Mouse (Mus musculus): ENCODE results near the gene Tipin. TPM values are rescaled to one million over a fixed set of nuclear protein-coding genes. Genes with fewer than 3 reads are reported as not detected.

Gene Tipin
- total and polyA plus RNA-seq, 3 experiments, result 179 to 443 (median 204) TPM

- Histone ChIP-seq H3K9me3 (replicated peaks; ENCODE audit: low read length) (no peaks in the 10 kb centered on the region), H3K79me2 (replicated peaks; ENCODE audit: control insufficient read depth, extremely low read depth, insufficient read depth, poor library complexity, severe bottlenecking) (peaks cover 12% of the 10 kb centered on the region), H3K4me3 (replicated peaks in 1 of 3; ENCODE audit: low read depth in 2 of 3, low read length in 2 of 3, poor library complexity in 1 of 3) (no peak overlapping the region), H3K9ac (ENCODE audit: insufficient read depth, low read depth) (no peak overlapping the region), H3K36me3 (replicated peaks in 1 of 2; ENCODE audit: control insufficient read depth in 1 of 2, insufficient read depth in 1 of 2, low read length in 1 of 2) (no peaks in the 10 kb centered on the region), H3K4me1 (ENCODE audit: control insufficient read depth in 1 of 2, insufficient read depth in 2 of 2) (no peaks in the 10 kb centered on the region), H3K4me2 (ENCODE audit: insufficient read depth, low read depth, poor library complexity, severe bottlenecking) (no peak overlapping the region), H3K27ac (ENCODE audit: insufficient read depth, low read depth) (no peak overlapping the region), H3K27me3 (replicated peaks) (no peaks in the 10 kb centered on the region)
- TF ChIP-seq POLR2A (IDR thresholded peaks at IDR 0.05; ENCODE audit: low read depth, low read length) (no peak), ZC3H11A (IDR thresholded peaks at IDR 0.05; ENCODE audit: low read depth, low read length) (no peak), USF2 (conservative IDR thresholded peaks at IDR 0.05; ENCODE audit: low read depth, low read length) (no peak), MYC (IDR thresholded peaks at IDR 0.05; ENCODE audit: low read depth, low read length) (peak; percentile 70; the same call in 1 of the 2 replicates), JUN (IDR thresholded peaks at IDR 0.05; ENCODE audit: insufficient read depth, low read depth, low read length) (no peak), CTCF (conservative IDR thresholded peaks at IDR 0.05 in 1 of 2, IDR thresholded peaks at IDR 0.05 in 1 of 2; ENCODE audit: low read depth in 2 of 2, low read length in 2 of 2) (peak; percentile 66 to 83), CHD2 (IDR thresholded peaks at IDR 0.05; ENCODE audit: low read length) (no peak), NELFE (IDR thresholded peaks at IDR 0.05; ENCODE audit: low read depth, low read length) (no peak), MAX (IDR thresholded peaks at IDR 0.05; ENCODE audit: low read length) (0 out of 2 replicates have a peak, but pooled peaks have one; percentile 12), ZMIZ1 (IDR thresholded peaks at IDR 0.05; ENCODE audit: low read depth, low read length) (no peak), SMC3 (IDR thresholded peaks at IDR 0.05; ENCODE audit: low read depth, low read length) (peak; percentile 41), RAD21 (IDR thresholded peaks at IDR 0.05; ENCODE audit: low read depth, low read length) (peak; percentile 80)
- dilution Hi-C loops (cut with MboI; ENCODE audit: extremely low pct_ligation_motif_present, extremely low pct_unique_long_range_greater_than_20kb, low sequenced_read_pairs), result no loop called here
- in situ Hi-C loops (cut with MboI; ENCODE audit: low pct_ligation_motif_present, low pct_unique_long_range_greater_than_20kb, low sequenced_read_pairs), result no loop called here
- peak; percentile 79 for DNase-seq (ENCODE audit: extremely low read depth)
Observed at GRCm38 (mm10) chr9:64277706-64278105, 3.7 kb upstream of the Tipin start.

DNA sequence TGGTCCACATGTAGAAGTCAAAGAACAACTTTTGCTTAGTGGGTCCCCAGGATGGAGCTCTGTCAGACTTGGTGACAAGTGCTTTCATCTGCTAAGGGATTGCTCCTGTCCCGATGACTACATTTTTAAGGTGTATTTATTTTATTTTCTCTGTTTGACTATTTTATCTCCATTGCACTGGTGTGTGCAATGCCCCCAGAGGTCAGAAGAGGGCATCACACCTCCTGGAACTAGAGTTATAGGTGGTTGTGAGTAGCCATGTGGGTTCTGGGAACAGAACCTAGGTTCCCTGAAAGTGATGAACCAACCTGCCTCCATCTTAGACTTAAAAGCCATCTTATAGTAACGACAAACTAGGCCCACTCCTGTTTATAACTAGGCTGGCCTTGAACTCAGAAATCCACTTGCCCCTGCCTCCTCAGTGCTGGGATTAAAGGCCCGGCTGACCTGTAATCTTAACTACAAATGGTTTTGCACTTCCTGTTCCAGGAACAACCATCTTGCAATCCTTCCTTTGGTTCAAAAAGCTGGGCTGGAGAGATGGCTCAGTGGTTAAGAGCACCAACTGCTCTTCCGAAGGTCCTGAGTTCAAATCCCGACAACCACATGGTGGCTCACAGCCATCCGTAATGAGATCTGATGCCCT lies 2.6 kb upstream of the Tipin start:
- in situ Hi-C loops (cut with MboI; ENCODE audit: low pct_ligation_motif_present, low pct_unique_long_range_greater_than_20kb, low sequenced_read_pairs), result no loop called here
- no peaks in the 10 kb centered on the region for H3K27me3 ChIP-seq (replicated peaks)
- no peaks in the 10 kb centered on the region for H3K9me3 ChIP-seq (replicated peaks; ENCODE audit: low read length)
- peaks cover 23% of the 10 kb centered on the region for H3K79me2 ChIP-seq (replicated peaks; ENCODE audit: control insufficient read depth, extremely low read depth, insufficient read depth, poor library complexity, severe bottlenecking)
- no peak overlapping the region for H3K27ac ChIP-seq (ENCODE audit: insufficient read depth, low read depth)
- no peak overlapping the region for H3K4me3 ChIP-seq (replicated peaks in 1 of 3; ENCODE audit: low read depth in 2 of 3, low read length in 2 of 3, poor library complexity in 1 of 3)
- no peak overlapping the region for H3K9ac ChIP-seq (ENCODE audit: insufficient read depth, low read depth)
- peaks cover 0 to under 1% of the 10 kb centered on the region in 2 experiments for H3K36me3 ChIP-seq (replicated peaks in 1 of 2; ENCODE audit: control insufficient read depth in 1 of 2, insufficient read depth in 1 of 2, low read length in 1 of 2)
- TF ChIP-seq NELFE (IDR thresholded peaks at IDR 0.05; ENCODE audit: low read depth, low read length) (no peak), POLR2AphosphoS2 (IDR thresholded peaks at IDR 0.05; ENCODE audit: low read depth, low read length) (no peak), IRF4 (IDR thresholded peaks at IDR 0.05; ENCODE audit: low read depth, low read length) (no peak), TBP (conservative IDR thresholded peaks at IDR 0.05; ENCODE audit: low read depth, low read length) (no peak), KAT2A (IDR thresholded peaks at IDR 0.05; ENCODE audit: insufficient replicate concordance, low read length) (no peak), MAZ (IDR thresholded peaks at IDR 0.05; ENCODE audit: low read depth, low read length) (no peak), POLR2A (IDR thresholded peaks at IDR 0.05; ENCODE audit: low read depth, low read length) (no peak), ZKSCAN1 (IDR thresholded peaks at IDR 0.05; ENCODE audit: borderline replicate concordance, low read depth, low read length) (no peak)
- H3K4me2 ChIP-seq (ENCODE audit: insufficient read depth, low read depth, poor library complexity, severe bottlenecking), result no peak overlapping the region
- DNase-seq (ENCODE audit: extremely low read depth), result no peak
- dilution Hi-C loops (cut with MboI; ENCODE audit: extremely low pct_ligation_motif_present, extremely low pct_unique_long_range_greater_than_20kb, low sequenced_read_pairs), result no loop called here
- peaks cover 0 to under 1% of the 10 kb centered on the region in 2 experiments; a peak in 1 of 4 replicates for H3K4me1 ChIP-seq (ENCODE audit: control insufficient read depth in 1 of 2, insufficient read depth in 2 of 2)

Data from CH12.LX (cell line).